Mouse (Mus musculus) yolk sac, embryonic 10.5 days (tissue): Measurements from ENCODE around the gene Mcm2.
A peak's percentile ranks its signal among the peaks of the same experiment; 100 is the strongest.

Source experiments
- DNase-seq: peaks from one replicate; pipeline ENCODE4 v3.0.0-alpha.2; 2017; ENCODE audit warnings: low spot score

The Mcm2 gene

DNA sequence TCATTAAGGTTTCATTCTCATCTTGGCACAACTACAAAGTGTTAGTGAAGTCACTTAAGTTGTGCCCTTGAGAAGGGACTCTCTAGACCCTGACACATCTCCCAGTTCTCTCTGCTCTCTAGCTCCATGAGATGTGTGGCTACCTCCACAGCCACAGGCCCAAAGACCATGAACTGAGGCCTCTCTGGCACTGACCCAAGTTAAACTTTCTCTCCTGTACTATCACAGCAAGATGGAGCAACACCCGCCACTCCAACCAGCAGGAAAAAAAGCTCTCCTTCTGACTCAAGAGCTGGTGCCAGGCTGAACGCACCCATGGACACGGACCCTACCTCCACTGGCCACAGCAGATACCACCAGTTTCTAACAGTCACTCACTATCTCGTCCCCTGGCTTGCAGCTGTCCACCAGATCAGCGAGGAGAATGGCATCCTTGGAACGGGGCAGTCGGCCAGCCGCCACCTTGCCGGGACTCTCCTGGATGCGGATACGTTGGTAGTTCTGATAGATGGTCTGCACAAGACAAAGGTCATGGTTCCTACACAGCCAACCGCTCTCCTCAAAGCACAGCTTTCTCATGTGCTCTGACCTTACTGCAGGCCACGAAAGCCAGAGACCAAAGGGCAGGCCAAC is 9.1 kb downstream of the Mcm2 start:
- DNase-seq: peak; percentile 49

- no peak for DNase-seq
Measured at GRCm38 (mm10) chr6:88886417-88886967, 12.1 kb downstream of the Mcm2 start.

- no peak for DNase-seq
Measured at GRCm38 (mm10) chr6:88885644-88886416, 12.8 kb downstream of the Mcm2 start.

GRCm38 (mm10) chr6:88884690-88885089 is 13.9 kb downstream of the Mcm2 start:
- no peak for DNase-seq

DNA sequence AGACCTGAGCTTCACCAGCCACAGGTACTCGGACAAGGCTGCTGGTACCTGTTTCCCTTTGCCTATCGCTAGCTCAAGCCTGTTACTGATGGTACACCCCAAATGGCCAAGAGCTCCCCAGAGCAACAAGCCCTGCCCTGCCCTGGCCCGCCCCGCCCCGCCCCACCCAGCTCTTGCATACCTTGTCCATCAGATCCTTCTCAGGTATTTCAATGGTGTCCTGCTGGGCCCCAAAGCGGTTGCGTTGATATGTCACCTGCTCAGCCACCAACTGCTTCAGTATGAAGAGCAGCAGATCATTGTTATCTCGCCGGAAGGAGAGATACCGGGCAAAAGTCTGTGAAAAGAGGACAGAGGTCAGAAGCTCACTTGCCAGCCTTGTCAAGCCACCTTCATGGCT is 14.4 kb downstream of the Mcm2 start:
- no peak for DNase-seq

- no peak for DNase-seq
Measured at GRCm38 (mm10) chr6:88881334-88881733, 17.2 kb downstream of the Mcm2 start.

DNA sequence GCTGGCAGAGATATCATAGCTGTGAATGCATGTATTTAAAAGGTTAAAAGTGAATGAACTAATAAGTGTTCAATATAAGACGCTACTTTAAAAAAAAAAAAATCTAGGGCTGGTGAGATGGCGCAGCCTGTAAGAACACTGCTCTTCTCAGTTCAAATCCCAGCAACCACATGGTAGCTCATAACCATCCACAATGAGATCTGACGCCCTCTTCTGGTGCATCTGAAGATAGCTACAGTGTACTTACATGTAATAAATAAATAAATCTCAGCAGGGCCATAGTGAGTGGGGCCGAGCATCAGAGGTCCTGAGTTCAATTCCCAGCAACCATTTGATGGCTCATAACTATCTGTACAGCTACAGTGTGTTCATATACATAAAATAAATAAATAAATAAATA is 19.1 kb downstream of the Mcm2 start:
- no peak for DNase-seq

- DNase-seq: peak; percentile 63
Measured at GRCm38 (mm10) chr6:88874868-88875508, 23.6 kb downstream of the Mcm2 start, which contains the start of gene Podxl2. TSS of gene Podxl2 (minus strand) at chr6:88875044.

DNA sequence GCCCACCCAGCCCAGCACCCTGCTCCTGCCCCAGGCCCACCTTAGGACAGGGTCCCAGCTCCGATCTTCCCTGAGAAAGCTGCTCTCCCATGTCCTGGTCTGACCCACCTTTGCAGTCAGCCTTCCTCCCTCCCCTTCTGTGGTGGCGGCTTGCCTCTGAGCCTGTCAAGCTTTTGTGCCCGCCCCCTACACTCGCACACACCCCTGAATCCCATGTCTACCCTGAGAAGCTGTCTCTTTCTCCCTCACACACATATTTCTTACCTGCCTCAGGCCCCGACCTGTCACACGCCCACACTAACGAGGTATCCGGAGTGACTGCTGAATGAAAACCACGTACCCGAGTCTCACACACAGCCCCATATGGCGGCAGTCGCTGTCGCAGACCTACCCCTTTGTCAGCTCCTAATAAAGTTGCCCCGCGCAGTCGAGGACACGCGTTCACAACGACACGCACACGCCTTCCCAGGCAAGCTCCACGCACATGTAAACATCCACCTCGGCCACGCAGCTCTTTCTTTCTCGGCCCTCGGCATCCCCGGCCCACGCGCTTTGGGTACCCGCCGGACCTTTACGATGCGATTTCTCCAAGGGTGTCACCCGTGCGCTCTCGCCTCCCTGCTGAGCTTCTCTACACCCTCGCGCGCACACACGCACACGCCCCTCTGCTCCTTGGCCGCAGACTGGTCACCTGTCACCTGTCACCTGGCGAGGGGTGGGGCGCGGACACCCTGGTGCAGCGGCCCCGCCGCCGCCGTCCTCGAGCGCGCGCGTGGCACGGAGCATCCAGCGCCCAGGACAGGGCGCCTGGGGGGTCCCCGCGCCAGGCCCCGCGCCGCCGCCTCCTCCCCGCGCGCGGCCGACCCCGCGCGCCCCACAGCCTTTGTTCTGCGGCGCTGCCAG is 24.4 kb downstream of the Mcm2 start:
- DNase-seq: no peak

DNA sequence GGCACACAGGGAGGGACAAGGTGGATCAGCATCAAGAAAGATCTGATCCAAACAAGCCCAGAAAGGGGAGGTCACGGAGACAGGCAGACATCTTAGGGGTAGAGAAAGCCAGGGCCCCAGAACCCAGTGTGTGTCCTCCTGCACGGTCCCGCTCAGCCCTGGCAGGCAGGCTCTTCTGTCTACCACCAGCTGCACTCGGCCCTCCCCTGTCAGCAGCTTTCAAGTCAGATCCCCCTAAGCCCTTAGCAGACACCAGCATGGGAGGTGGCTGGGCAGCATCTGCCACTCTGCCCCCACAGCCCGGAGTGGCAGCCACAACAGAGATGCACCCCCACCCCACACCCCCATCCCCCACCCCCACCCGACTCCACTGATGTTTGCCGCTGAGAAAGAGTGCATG is 25.8 kb downstream of the Mcm2 start:
- no peak for DNase-seq

- no peak for DNase-seq
Measured at GRCm38 (mm10) chr6:88871546-88871945, 27.0 kb downstream of the Mcm2 start.

DNA sequence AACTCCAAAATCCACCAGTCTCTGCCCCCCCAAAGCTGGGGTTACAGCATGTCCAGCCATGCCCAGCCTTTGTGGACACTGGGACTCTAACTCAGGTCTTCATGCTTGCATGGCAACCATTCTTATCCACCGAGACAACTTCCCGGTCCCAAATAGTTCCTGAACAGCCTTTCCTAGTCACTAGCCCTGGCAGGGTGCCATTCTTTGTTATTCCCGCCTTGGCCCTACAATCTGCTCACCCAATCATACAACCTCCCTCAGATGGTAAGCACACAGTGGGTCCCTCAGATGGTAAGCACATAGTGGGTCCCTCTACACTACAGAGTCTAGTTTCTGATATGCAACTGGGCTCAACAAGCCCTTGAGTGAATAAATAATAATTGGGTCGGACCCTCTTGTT is 28.0 kb downstream of the Mcm2 start:
- no peak for DNase-seq

GRCm38 (mm10) chr6:88869459-88869858 is 29.1 kb downstream of the Mcm2 start:
- no peak for DNase-seq

GRCm38 (mm10) chr6:88865704-88866103 is 32.9 kb downstream of the Mcm2 start:
- DNase-seq: no peak

DNA sequence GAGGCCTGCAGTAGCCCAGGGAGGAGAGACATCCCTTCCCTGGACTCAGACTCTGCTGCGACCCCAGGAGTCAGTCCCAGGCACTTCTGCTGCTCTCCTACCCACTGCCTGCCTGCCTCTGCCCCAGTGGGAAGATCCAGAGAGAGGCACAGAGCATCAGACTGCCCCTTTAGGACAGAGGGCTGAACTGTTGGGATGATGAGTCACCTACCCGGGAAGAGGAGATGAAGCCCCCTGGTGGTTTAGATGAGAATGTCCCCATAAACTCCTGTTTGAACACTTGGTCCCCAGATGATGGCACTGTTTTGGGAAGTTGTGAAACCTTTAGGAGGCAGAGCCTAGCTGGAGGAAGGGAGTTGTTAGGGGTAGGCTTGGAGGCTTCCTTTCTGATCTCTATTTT is 37.7 kb downstream of the Mcm2 start:
- DNase-seq: no peak

DNA sequence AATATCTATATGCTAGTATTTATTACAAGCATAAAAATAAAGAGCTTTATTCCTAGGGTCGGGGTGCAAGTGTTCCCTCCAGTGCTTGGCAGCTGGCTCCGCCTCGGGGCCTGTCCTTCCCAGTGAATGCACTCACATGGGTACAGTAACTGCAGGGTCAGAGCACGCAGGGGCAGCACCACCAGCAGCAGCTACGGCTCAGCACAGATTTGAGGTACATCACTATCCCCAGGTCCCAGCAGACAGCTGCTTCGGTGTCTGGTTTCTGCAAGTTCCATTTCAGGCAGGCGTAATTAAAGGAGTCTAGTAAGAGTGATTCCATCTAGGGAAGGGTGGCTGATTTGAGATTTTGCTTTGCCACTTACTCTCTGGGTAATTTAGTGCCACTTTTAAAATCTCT is 40.2 kb downstream of the Mcm2 start:
- no peak for DNase-seq

DNA sequence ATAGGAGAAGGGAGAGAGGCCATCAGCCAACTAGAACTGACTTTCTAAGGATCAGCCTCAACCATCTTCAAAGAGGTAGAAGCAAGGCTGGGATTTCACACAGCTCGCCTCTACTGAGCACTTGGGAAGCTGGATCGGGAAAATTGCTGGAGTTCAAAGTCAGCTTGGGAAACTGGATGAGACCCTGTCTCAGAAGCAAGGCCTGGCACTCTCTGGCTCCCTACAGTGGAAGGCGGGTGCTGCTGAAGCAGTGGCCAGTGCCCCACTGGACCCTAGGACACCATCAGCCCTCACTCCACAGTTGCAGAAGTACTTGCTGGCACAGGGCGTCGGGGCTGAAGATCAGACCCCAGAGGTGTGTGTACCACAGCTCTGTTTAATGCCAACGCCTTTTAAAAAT is 40.8 kb downstream of the Mcm2 start:
- no peak for DNase-seq

GRCm38 (mm10) chr6:88857249-88857648 is 41.3 kb downstream of the Mcm2 start:
- DNase-seq: no peak

DNA sequence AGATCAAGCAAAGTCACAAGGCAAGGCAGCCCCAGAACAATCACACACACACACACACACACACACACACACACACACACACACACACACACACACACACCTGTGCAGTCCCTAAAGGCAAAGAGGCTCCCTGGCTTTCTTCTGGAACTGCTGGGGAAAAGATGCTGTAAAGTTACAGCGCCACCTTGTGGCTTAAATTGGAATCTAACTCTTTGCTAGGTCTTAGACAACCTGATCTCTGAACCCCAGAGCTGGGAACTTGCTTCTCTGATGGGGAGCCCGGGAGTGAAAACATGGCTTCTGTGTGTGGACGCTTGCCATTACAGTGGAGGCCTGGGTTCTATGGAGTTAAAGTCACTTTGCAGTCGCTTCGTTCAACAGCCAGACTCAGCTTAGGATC is 42.9 kb downstream of the Mcm2 start:
- DNase-seq: no peak

DNA sequence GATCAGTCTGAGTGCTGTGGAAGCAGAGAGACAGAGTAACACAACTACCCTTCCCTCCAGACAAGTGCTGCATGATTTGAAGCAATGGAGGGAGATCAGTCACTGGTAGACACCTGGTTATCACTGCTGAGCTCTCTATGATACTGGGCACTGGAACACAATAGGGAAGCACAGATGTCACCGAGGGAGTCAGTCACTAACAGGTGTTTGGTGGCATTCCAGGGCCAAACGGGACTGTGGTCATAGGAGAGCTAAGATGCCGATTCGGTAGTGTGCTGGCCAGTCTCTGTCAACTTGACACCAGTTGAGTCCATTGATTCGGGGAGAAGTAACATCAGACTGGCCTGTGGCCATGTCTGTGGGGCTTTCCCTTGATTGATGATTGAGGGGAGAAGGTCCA is 44.1 kb downstream of the Mcm2 start:
- no peak for DNase-seq

DNA sequence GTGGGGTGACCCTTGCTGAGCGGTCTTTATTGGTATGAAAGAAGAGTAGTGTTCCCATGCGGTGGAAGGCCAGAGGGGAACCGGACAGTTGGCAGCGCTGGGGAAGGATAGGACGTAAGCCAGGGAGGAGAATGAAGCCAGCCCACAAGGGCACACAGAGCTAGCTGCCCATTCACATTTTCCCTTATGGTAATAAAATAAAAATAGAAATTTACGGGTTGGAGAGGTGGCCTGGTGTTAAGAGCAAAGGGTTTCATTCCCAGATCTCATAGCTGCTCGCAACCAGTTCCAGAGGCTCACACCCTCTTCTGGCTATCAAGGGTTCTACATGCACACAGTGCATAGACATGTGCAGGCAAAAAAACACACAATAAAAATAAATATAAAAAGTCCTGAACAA is 48.5 kb downstream of the Mcm2 start:
- DNase-seq: no peak

GRCm38 (mm10) chr6:88849270-88849669 is 49.3 kb downstream of the Mcm2 start:
- no peak for DNase-seq
